Mouse (Mus musculus): ENCODE measurements around the gene Olfr1180.
"Not testable (repeated sequence)": the region's sequence is repeated elsewhere in the genome, so short reads cannot be mapped to it uniquely, and the experiment has no call there.

Gene Olfr1180

GRCm38 (mm10) chr2:88419051-88419450 is at the start of gene Olfr1180:
Gene Olfr1180 (minus strand): TSS chr2:88419151.
- no peak for DNase-seq

GRCm38 (mm10) chr2:88454567-88454966 is 35.6 kb upstream of the Olfr1180 start, which contains the start of gene Olfr1183:
Gene Olfr1183 (plus strand): TSS chr2:88454867.
- DNase-seq, result not testable (repeated sequence)

- peak; percentile 33 for DNase-seq
These were observed 30.1 kb upstream of the Olfr1180 start, which contains the start of gene Gm13757 for GRCm38 (mm10) chr2:88449031-88449430. Gene Gm13757 (minus strand): TSS chr2:88449131.

- DNase-seq, result no peak
These were observed 7.1 kb upstream of the Olfr1180 start, which contains the start of gene Olfr1181 for GRCm38 (mm10) chr2:88426071-88426470. Gene Olfr1181 (minus strand): TSS chr2:88426171.

- no peak for DNase-seq
These were observed 12.6 kb downstream of the Olfr1180 start, which contains the start of gene Olfr1179 for GRCm38 (mm10) chr2:88406353-88406752. Gene Olfr1179 (minus strand): TSS chr2:88406453.

GRCm38 (mm10) chr2:88386762-88387161 is 32.2 kb downstream of the Olfr1180 start, which contains the start of gene Olfr1178:
Gene Olfr1178 (plus strand): TSS chr2:88387062.
- DNase-seq, result no peak
